Mouse (Mus musculus): Measurements from ENCODE around the gene Ghrl.
"Not testable (repeated sequence)": the region's sequence is repeated elsewhere in the genome, so short reads cannot be mapped to it uniquely, and the experiment has no call there.

Ghrl gene

GRCm38 (mm10) chr6:113719878-113720277 is at the start of gene Ghrl:
Gene Ghrl (minus strand): TSS chr6:113719880.
- no peak for DNase-seq (ENCODE audit: low spot score in 2 of 2)

GRCm38 (mm10) chr6:113768804-113769203 is 49.1 kb upstream of the Ghrl start:
- no peak for DNase-seq (ENCODE audit: low spot score in 2 of 2)

GRCm38 (mm10) chr6:113761644-113762043 is 42.0 kb upstream of the Ghrl start:
- peak in 1 of 2 experiments; percentile 56 for DNase-seq (ENCODE audit: low spot score in 2 of 2)

- DNase-seq (ENCODE audit: low spot score in 2 of 2) = no peak
Measured at GRCm38 (mm10) chr6:113749119-113749685, 29.5 kb upstream of the Ghrl start.

- no peak for DNase-seq (ENCODE audit: low spot score in 2 of 2)
Measured at GRCm38 (mm10) chr6:113748351-113748750, 28.7 kb upstream of the Ghrl start.

DNA sequence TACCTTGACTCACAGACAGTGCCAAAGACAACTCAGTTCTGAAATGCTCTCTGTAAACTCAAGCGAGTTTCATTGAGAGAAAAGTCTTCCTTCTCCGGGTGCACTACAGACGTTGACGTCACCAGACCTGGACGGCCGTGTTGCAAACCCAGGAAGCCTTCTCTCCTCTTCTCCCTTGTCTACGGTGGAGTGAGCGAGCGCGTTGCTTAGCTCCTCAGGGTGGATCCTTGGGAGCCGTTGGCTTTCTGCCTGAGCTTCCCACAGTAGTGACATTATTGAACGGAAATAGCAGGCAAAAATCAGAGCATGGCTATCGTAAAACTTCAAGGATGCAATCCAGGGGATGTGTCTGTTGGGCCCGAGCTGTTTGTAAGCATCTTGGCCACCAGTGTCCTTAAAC is 27.6 kb upstream of the Ghrl start:
- DNase-seq (ENCODE audit: low spot score in 2 of 2) = no peak

DNA sequence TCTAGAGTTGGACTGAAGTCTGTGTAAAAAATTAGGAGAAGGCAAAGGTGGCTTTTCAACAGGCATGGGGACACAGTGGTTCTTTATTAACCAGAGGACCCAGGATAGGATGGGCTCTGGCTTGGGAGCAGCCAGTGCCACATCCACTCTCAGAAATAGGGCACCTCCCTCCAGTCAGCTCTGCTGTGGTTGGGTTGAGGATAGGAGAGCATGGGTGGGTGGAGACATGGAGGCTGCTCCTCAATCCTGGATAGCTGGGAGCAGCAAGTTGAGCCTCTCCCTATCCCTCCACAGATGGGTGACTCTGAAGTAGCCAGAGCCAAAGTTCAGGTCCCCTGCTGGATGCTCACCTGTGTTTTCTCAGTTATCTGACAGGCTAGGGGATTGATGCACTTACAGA is 25.4 kb upstream of the Ghrl start:
- no peak for DNase-seq (ENCODE audit: low spot score in 2 of 2)

GRCm38 (mm10) chr6:113743111-113743510 is 23.4 kb upstream of the Ghrl start:
- no peak for DNase-seq (ENCODE audit: low spot score in 2 of 2)

GRCm38 (mm10) chr6:113742321-113742720 is 22.6 kb upstream of the Ghrl start:
- DNase-seq (ENCODE audit: low spot score in 2 of 2) = no peak

- no peak for DNase-seq (ENCODE audit: low spot score in 2 of 2)
Measured at GRCm38 (mm10) chr6:113741425-113741824, 21.7 kb upstream of the Ghrl start.

- DNase-seq (ENCODE audit: low spot score in 2 of 2) = peak; percentile 86 to 94
Measured at GRCm38 (mm10) chr6:113740236-113741217, 20.8 kb upstream of the Ghrl start, which contains the start of gene Sec13. Gene Sec13 (minus strand): TSS chr6:113740743.

- no peak for DNase-seq (ENCODE audit: low spot score in 2 of 2)
Measured at GRCm38 (mm10) chr6:113737318-113738046, 17.8 kb upstream of the Ghrl start.

GRCm38 (mm10) chr6:113731296-113731695 is 11.6 kb upstream of the Ghrl start:
- no peak for DNase-seq (ENCODE audit: low spot score in 2 of 2)

DNA sequence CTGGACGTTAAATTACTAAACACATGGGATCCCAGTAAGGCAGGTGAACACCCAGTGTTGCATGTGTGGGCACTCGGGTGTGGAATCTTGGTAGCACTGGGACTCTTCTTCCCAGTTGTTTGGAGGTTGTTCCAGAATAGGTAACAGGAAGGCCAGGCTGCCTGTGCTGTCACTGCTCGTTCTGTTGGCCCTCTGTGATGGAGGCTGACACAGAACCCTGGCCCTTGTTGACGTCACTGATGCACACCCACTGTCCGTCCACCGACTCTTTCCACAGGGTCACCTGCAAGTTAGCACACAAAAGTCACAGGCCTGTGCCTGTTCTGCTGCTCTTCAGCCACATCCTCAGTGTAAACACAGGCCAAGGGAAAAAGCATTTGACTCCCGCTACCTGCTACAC is 8.5 kb upstream of the Ghrl start:
- no peak for DNase-seq (ENCODE audit: low spot score in 2 of 2)

GRCm38 (mm10) chr6:113721061-113721460 is 1.4 kb upstream of the Ghrl start:
- DNase-seq (ENCODE audit: low spot score in 2 of 2) = no peak

DNA sequence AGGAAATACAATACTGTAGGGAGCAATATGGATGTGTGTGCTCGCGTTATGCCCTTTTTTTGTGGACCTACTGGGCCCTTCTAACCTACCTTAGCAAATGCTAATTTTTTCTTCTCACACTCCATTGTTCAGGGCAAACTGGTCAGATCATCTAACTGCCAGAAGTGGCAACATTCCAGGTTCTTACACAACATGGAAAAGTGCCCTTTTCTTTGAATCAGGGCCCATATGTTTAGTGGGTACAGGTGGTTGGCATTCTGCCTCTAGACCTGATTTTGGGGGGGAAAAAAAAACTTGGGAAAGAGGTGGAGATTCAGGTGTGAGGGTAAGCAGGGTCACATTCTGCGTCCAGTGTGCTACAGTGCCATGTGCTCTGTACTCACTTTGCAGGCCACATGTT is 2.1 kb downstream of the Ghrl start:
- no peak for DNase-seq (ENCODE audit: low spot score in 2 of 2)

DNA sequence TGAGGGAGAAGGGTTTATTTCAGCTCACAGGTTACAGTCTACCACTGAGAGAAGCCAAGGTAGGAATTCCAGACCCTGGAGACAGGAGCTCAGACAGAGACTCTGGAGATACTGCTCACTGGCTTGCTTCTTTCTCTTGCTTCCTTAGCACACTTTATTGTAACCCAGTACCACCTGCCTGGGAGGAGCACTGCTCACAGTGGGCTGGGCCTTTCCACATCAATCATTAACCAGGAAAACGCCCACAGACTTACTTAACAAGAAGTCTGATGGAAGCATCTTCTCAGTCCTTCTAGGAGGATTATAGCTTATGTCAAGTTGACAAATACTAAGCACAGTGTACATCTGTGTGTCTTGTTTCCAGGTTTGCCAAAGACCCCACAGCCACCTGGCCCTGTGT is 4.9 kb downstream of the Ghrl start:
- DNase-seq (ENCODE audit: low spot score in 2 of 2) = no peak

DNA sequence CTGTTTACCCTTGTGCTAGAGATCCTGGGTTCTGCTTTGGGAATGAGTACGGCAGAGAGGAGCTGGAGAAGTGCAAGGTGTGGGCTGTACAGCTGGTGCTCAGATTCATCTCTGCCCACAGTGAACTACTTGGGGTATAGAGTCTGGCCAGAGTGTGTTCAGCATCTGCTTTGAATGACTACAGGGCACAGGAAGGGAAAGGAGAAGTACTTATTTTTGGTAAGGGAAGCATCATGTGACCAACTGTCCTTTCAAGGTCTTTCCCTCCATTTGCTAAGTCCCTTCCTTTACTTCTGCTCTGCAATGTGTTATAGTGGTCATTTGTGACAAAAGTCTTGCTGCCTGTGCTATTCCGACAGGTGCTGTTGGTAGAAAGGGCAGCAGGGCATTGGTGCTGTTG is 5.4 kb downstream of the Ghrl start:
- DNase-seq (ENCODE audit: low spot score in 2 of 2) = no peak

- DNase-seq (ENCODE audit: low spot score in 2 of 2) = not testable (repeated sequence)
Measured at GRCm38 (mm10) chr6:113713389-113713788, 6.3 kb downstream of the Ghrl start.

- no peak for DNase-seq (ENCODE audit: low spot score in 2 of 2)
Measured at GRCm38 (mm10) chr6:113712718-113713117, 7.0 kb downstream of the Ghrl start.

DNA sequence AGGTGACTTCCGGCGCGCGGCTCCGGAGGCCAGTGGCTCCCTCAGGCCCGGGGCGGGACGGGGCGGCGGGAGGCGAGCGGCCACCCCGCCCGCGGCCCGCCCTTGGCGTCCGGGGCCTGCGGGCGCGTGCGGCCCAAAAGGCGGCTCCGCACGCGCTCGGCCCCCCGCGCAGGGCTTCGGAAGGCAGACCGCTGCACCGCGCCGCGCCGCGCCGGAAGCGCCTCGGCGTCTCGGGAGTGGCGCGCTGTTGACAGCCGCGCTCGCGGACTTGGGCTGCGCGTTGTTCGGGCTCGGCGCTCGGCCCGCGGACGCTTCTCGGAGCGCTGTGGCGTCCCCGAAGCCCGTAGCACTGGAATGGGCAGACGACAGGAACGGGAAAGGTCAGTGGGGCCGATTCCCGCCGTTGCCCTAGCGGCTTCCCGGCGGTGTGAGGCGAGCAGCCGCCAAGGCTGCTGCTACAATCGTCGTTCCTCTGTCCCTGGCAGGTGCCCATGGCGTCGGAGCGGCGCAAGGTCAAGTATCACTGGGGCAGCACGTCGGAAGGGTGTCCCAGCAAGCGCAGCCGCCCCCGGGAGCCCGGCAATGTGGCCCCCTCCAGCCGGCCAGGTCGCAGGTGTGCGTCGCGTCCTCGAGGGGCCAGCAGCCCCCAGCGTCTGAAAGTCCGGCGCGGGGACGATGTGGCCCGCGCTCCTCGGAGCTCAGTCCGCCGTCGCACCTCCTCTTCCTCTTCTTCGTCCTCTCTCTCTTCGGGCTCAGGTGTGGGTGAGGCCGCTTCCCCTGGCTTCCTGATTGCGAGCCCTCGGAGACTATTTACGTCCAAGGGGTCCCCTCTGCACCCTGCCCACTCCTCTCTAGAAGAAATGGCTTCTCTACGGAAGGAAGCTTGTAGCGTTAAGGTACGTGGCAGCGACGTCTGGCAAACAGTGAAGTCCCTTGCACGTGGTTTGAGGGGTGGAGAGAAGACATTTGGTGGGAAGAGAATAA is 22.2 kb downstream of the Ghrl start:
- peak in 1 of 2 experiments; percentile 81 for DNase-seq (ENCODE audit: low spot score in 2 of 2)
